In genomic region chr9:86668590-86669252, GRCm38 (mm10) we compare ENCODE assay signal across 12 mouse cellular contexts. TPM values are rescaled to one million over a fixed set of nuclear protein-coding genes. Genes with fewer than 3 reads are reported as not detected.
A peak's percentile ranks its signal among the peaks of the same experiment; 100 is the strongest.
DNase-seq lines count a peak whose midpoint lies in the region; ATAC-seq lines count a peak whose summit lies in the region.
"Had no signal": no experiment of that assay in that cellular context is flagged by ENCODE, and none has a peak within 500 bp of the region (broad histone marks: within the 10 kb centered on the region; RNA-seq: fewer than 3 reads in every experiment).

No protein-coding gene starts in this region.

- peak; percentile 93 for ATAC-seq in embryonic facial prominence, embryonic 14.5 days (ENCODE audit: low read depth)
- peak; percentile 86 for ATAC-seq in midbrain, embryonic 13.5 days

- no peak overlapping the region for H3K4me2 ChIP-seq in embryonic facial prominence, embryonic 14.5 days (ENCODE audit: low read depth, low read length)
- H3K4me2 ChIP-seq in midbrain, embryonic 13.5 days (replicated peaks): no peak overlapping the region

- no peak overlapping the region for H3K4me3 ChIP-seq in embryonic facial prominence, embryonic 14.5 days (ENCODE audit: low read depth, low read length)
- H3K4me3 ChIP-seq in midbrain, embryonic 13.5 days (replicated peaks): no peak overlapping the region
- no peak overlapping the region for H3K4me3 ChIP-seq in limb, embryonic 10.5 days
- H3K4me3 ChIP-seq: hindbrain, embryonic 10.5 days had no signal

- H3K27me3 ChIP-seq in embryonic facial prominence, embryonic 14.5 days (replicated peaks; ENCODE audit: control insufficient read depth, insufficient read depth, low read length): no peaks in the 10 kb centered on the region
- H3K27me3 ChIP-seq in midbrain, embryonic 13.5 days: no peaks in the 10 kb centered on the region
- no peaks in the 10 kb centered on the region for H3K27me3 ChIP-seq in limb, embryonic 10.5 days (ENCODE audit: low read depth, poor library complexity, severe bottlenecking)

- no peaks in the 10 kb centered on the region for H3K36me3 ChIP-seq in embryonic facial prominence, embryonic 14.5 days (ENCODE audit: control insufficient read depth, insufficient read depth, low read length)
- no peaks in the 10 kb centered on the region for H3K36me3 ChIP-seq in midbrain, embryonic 13.5 days
- no peaks in the 10 kb centered on the region for H3K36me3 ChIP-seq in limb, embryonic 10.5 days
- H3K36me3 ChIP-seq: hindbrain, embryonic 10.5 days had no signal

- no peak overlapping the region for H3K9ac ChIP-seq in embryonic facial prominence, embryonic 14.5 days (ENCODE audit: low read depth, low read length)
- no peak overlapping the region for H3K9ac ChIP-seq in midbrain, embryonic 13.5 days (replicated peaks)
- H3K9ac ChIP-seq: liver, embryonic 14.5 days had no signal

- 41% methylated on average over 8 of the region's 8 CpGs for WGBS in embryonic facial prominence, embryonic 14.5 days
- WGBS in midbrain, embryonic 13.5 days: 8% methylated on average over 8 of the region's 8 CpGs
- 63% methylated on average over 8 of the region's 8 CpGs for WGBS in limb, embryonic 10.5 days

- H3K27ac ChIP-seq in embryonic facial prominence, embryonic 14.5 days (replicated peaks; ENCODE audit: low read depth, low read length): no peak overlapping the region
- no peak overlapping the region for H3K27ac ChIP-seq in midbrain, embryonic 13.5 days
- no peak overlapping the region for H3K27ac ChIP-seq in limb, embryonic 10.5 days
- H3K27ac ChIP-seq: hindbrain, embryonic 10.5 days; liver, embryonic 14.5 days had no signal

- intact Hi-C loops in heart, postnatal 36 days (cut with DNase I): no loop called here

- peaks cover 5% of the 10 kb centered on the region; the same call in 1 of the 2 replicates for H3K4me1 ChIP-seq in embryonic facial prominence, embryonic 14.5 days (ENCODE audit: control insufficient read depth, insufficient read depth, low read length)
- peaks cover 13% of the 10 kb centered on the region; the same call in 1 of the 2 replicates for H3K4me1 ChIP-seq in midbrain, embryonic 13.5 days (replicated peaks)
- no peaks in the 10 kb centered on the region for H3K4me1 ChIP-seq in limb, embryonic 10.5 days
- H3K4me1 ChIP-seq: hindbrain, embryonic 10.5 days had no signal

- DNase-seq in heart, adult 8-10 months (ENCODE audit: low spot score): peak; percentile 6
- no peak for DNase-seq in heart, postnatal 36 days
- DNase-seq in brain, adult 2 months (ENCODE audit: low read depth, low spot score): peak; percentile 17
- DNase-seq in embryonic facial prominence, embryonic 14.5 days (ENCODE audit: low spot score): peak; percentile 55
- DNase-seq in limb, embryonic 10.5 days (ENCODE audit: low spot score): no peak
- no peak for DNase-seq in cerebellum, postnatal 4 days (ENCODE audit: low spot score in 2 of 2)
- DNase-seq: adrenal gland, postnatal 10 days; cerebellum, adult 11 months; kidney, adult 9 months had no signal

- no peaks in the 10 kb centered on the region for H3K9me3 ChIP-seq in embryonic facial prominence, embryonic 14.5 days (ENCODE audit: control insufficient read depth, low read length)
- no peaks in the 10 kb centered on the region for H3K9me3 ChIP-seq in midbrain, embryonic 13.5 days
- H3K9me3 ChIP-seq in limb, embryonic 10.5 days (replicated peaks): no peaks in the 10 kb centered on the region
- H3K9me3 ChIP-seq: hindbrain, embryonic 10.5 days had no signal

RNA-seq across cellular contexts. Expression of gene Me1, which starts 27.0 kb away (rescaled TPM):
- total RNA-seq in heart, adult 8-10 months (2022): 100 to 1,000 TPM; 113 to 144 (median 120) TPM
- 100 to 1,000 TPM; 112 to 114 TPM for total RNA-seq in heart, postnatal 36 days (2021)
- 26.1 and 26.3 TPM in 2 replicates for polyA plus RNA-seq in embryonic facial prominence, embryonic 14.5 days (2014; fragmentation: Nextera tagmentation; extraction: Ambion mirVana)
- polyA plus RNA-seq in midbrain, embryonic 13.5 days (2015; fragmentation: Nextera tagmentation; extraction: Ambion mirVana): 18.7 and 20.1 TPM in 2 replicates
- 6.2 and 9.4 TPM in 2 replicates for polyA plus RNA-seq in limb, embryonic 10.5 days (2016; fragmentation: Nextera tagmentation; extraction: Ambion mirVana)

Comparison
In these comparisons a context has a peak if more than half of its experiments do, and no peak if none do; other contexts are left out.
1. DNase-seq: peak in heart, adult 8-10 months (single experiment), brain, adult 2 months (single experiment) and embryonic facial prominence, embryonic 14.5 days (single experiment); none in heart, postnatal 36 days (0 of 2), limb, embryonic 10.5 days (single experiment) and cerebellum, postnatal 4 days (0 of 2).